Mouse (Mus musculus) kidney, embryonic 15.5 days (tissue): ENCODE results near the gene Sgms1. TPM values are rescaled to one million over a fixed set of nuclear protein-coding genes. Genes with fewer than 3 reads are reported as not detected.
A peak's percentile ranks its signal among the peaks of the same experiment; 100 is the strongest.

Experiments used
- ATAC-seq: fragments of 200-750 bp; cut with Nextera tagmentation; replicated peaks from 2 replicates; pipeline ENCODE4 v1.8.0; 2017; ENCODE audit warnings: moderate TSS enrichment; ENCODE audit not compliant: low FRiP score
- H3K27ac ChIP-seq: fragments of 300-500 bp; sonication (generic); 2 replicates; pipeline ENCODE4 v1.5.1; 2015; ENCODE audit warnings: mild to moderate bottlenecking, inconsistent platforms
- H3K27me3 ChIP-seq: fragments of 300-500 bp; sonication (generic); 2 replicates; pipeline ENCODE4 v1.6.1; 2015; ENCODE audit warnings: inconsistent platforms
- H3K36me3 ChIP-seq: fragments of 300-500 bp; sonication (generic); 2 replicates; pipeline ENCODE4 v1.6.1; 2015; ENCODE audit warnings: inconsistent platforms
- H3K4me1 ChIP-seq: fragments of 300-500 bp; sonication (generic); 2 replicates; pipeline ENCODE4 v1.6.1; 2015; ENCODE audit warnings: inconsistent platforms
- H3K4me2 ChIP-seq: fragments of 300-500 bp; sonication (generic); 2 replicates; pipeline ENCODE4 v1.6.1; 2015; ENCODE audit warnings: moderate library complexity, mild to moderate bottlenecking, inconsistent platforms
- H3K4me3 ChIP-seq: fragments of 300-500 bp; sonication (generic); replicated peaks from 2 replicates; pipeline ENCODE4 v1.5.1; 2015; ENCODE audit warnings: mild to moderate bottlenecking, inconsistent platforms
- H3K9ac ChIP-seq: fragments of 300-500 bp; sonication (generic); 2 replicates; pipeline ENCODE4 v1.6.1; 2015; ENCODE audit warnings: mild to moderate bottlenecking, inconsistent platforms
- H3K9me3 ChIP-seq: fragments of 300-500 bp; sonication (generic); replicated peaks from 2 replicates; pipeline ENCODE4 v1.6.1; 2016; ENCODE audit warnings: inconsistent platforms
- WGBS: fragments of 180-500 bp; shearing (Covaris S2); methylation state at CpG from one replicate; pipeline ENCODE4 v1.1.7; 2015; ENCODE audit warnings: mixed read lengths; 5-methylcytosine and 5-hydroxymethylcytosine counted together
- polyA plus RNA-seq: library from polyadenylated mRNA; unstranded; fragments of >200 nt; fragmentation: Nextera tagmentation; extraction: Ambion mirVana; gene quantifications from 2 replicates; pipeline ENCODE4 v1.2.1, GENCODE M21; 2015

Sgms1 gene
- polyA plus RNA-seq, 1 experiment from 2014 or later, result 57.0 TPM

DNA sequence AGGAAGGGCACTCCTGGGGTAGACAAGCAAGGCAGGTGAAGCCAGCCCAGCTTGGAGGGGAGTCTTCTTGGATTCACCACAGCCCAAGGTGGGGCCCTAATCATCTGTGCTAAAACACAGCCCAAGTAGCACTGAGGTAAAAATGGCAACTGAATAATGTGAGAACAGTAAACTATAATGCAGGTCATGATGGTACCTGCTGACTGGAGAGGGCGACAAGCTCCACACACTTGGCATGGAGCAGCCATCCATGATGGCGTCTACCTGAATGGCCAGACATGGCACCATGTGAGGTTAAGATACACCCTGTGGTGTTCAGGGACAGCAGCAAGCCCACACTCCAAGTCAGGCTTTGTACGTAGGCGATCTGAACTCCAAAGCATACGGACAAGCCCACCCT, 190.4 kb downstream of the Sgms1 start:
- Histone ChIP-seq H3K36me3 (no peaks in the 10 kb centered on the region; the same call in 1 of the 2 replicates), H3K4me2 (no peak overlapping the region), H3K27ac (no peak overlapping the region), H3K9ac (no peak overlapping the region), H3K27me3 (no peaks in the 10 kb centered on the region), H3K4me3 (no peak overlapping the region), H3K9me3 (no peaks in the 10 kb centered on the region), H3K4me1 (peaks cover 9% of the 10 kb centered on the region)
- ATAC-seq, result no peak
- 96% methylated on average over 5 of the region's 5 CpGs for WGBS

DNA sequence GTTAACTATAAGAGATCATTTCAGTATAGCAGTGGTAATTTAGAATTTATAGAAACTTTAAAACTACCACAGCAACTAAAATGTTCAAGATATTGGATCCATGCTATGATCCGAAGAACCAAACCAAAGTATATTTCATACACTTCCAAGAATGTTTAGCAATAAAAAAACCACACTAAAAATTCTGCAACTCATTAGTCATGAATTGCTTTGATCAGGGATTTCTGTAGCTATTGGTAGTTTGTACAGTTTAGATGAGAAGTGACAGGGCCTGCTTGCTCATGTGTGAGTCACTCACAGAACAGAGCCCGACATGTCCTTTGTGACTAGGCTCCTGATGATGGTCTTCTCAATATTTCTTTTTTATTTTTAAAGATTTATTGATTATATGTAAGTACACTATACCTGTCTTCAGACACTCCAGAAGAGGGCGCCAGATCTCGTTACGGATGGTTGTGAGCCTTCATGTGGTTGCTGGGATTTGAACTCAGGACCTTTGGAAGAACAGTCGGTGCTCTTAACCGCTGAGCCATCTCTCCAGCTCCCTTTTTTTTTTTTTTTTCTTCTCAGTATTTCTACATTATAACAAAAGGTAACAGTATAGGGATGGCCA, 190.9 kb downstream of the Sgms1 start:
- H3K9ac ChIP-seq, result no peak overlapping the region
- no peak overlapping the region for H3K4me2 ChIP-seq
- no peak overlapping the region for H3K27ac ChIP-seq
- H3K4me3 ChIP-seq, result no peak overlapping the region
- no peaks in the 10 kb centered on the region for H3K9me3 ChIP-seq
- WGBS, result 94% methylated on average over 7 of the region's 7 CpGs
- H3K4me1 ChIP-seq, result peaks cover 9% of the 10 kb centered on the region
- ATAC-seq, result no peak
- H3K36me3 ChIP-seq, result no peaks in the 10 kb centered on the region; the same call in 1 of the 2 replicates
- no peaks in the 10 kb centered on the region for H3K27me3 ChIP-seq

GRCm38 (mm10) chr19:32196976-32197819, 192.3 kb downstream of the Sgms1 start:
- H3K27ac ChIP-seq, result no peak overlapping the region
- peaks cover 9% of the 10 kb centered on the region for H3K4me1 ChIP-seq
- ATAC-seq, result no peak
- H3K27me3 ChIP-seq, result no peaks in the 10 kb centered on the region
- no peaks in the 10 kb centered on the region for H3K9me3 ChIP-seq
- H3K36me3 ChIP-seq, result no peaks in the 10 kb centered on the region; the same call in 1 of the 2 replicates
- H3K9ac ChIP-seq, result no peak overlapping the region
- no peak overlapping the region for H3K4me3 ChIP-seq
- no peak overlapping the region for H3K4me2 ChIP-seq
- 76% methylated on average over 15 of the region's 15 CpGs for WGBS

DNA sequence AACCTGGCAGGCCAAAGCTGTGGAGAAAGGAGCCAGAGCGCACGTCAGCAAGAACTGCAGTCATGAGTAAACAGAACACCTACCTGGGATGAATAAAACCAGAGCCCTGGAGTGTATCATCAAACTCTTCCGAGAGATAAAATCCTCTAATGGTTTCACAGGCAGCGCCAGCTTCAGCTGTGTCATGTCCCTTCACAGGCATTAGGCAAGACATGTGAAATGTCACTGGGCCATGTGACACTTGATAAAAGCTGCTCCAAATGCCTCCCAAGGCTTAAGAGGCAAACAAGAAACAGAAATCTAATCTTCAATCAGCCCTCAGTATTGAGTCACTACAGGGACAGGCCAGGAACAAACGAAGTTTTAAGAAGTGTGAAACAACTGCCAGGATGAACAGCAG, 193.3 kb downstream of the Sgms1 start:
- 57% methylated on average over 5 of the region's 5 CpGs for WGBS
- no peak for ATAC-seq
- H3K4me3 ChIP-seq, result no peak overlapping the region
- no peaks in the 10 kb centered on the region for H3K27me3 ChIP-seq
- no peak overlapping the region for H3K4me2 ChIP-seq
- H3K27ac ChIP-seq, result 0 out of 2 replicates have a peak overlapping the region, but pooled peaks have one; percentile 2
- no peaks in the 10 kb centered on the region; the same call in 1 of the 2 replicates for H3K4me1 ChIP-seq
- H3K36me3 ChIP-seq, result no peaks in the 10 kb centered on the region; the same call in 1 of the 2 replicates
- H3K9me3 ChIP-seq, result no peaks in the 10 kb centered on the region
- no peak overlapping the region for H3K9ac ChIP-seq

GRCm38 (mm10) chr19:32194863-32195262, 194.7 kb downstream of the Sgms1 start:
- Histone ChIP-seq H3K9ac (no peak overlapping the region), H3K27ac (no peak overlapping the region), H3K4me1 (peaks cover 6% of the 10 kb centered on the region; the same call in 1 of the 2 replicates), H3K36me3 (no peaks in the 10 kb centered on the region; the same call in 1 of the 2 replicates), H3K4me2 (no peak overlapping the region), H3K27me3 (no peaks in the 10 kb centered on the region), H3K9me3 (no peaks in the 10 kb centered on the region), H3K4me3 (no peak overlapping the region)
- 17% methylated on average over 1 of the region's 1 CpGs for WGBS
- no peak for ATAC-seq

GRCm38 (mm10) chr19:32194074-32194473, 195.4 kb downstream of the Sgms1 start:
- no peak overlapping the region for H3K4me3 ChIP-seq
- peaks cover 13% of the 10 kb centered on the region for H3K4me1 ChIP-seq
- no peak for ATAC-seq
- no peak overlapping the region for H3K9ac ChIP-seq
- H3K4me2 ChIP-seq, result no peak overlapping the region
- WGBS, result 93% methylated on average over 3 of the region's 3 CpGs
- H3K36me3 ChIP-seq, result no peaks in the 10 kb centered on the region; the same call in 1 of the 2 replicates
- H3K27me3 ChIP-seq, result no peaks in the 10 kb centered on the region
- H3K9me3 ChIP-seq, result no peaks in the 10 kb centered on the region
- H3K27ac ChIP-seq, result no peak overlapping the region

GRCm38 (mm10) chr19:32191596-32191995, 197.9 kb downstream of the Sgms1 start:
- Histone ChIP-seq H3K4me3 (no peak overlapping the region), H3K27me3 (no peaks in the 10 kb centered on the region), H3K4me2 (no peak overlapping the region), H3K4me1 (peaks cover 34% of the 10 kb centered on the region), H3K9ac (no peak overlapping the region), H3K27ac (no peak overlapping the region), H3K36me3 (no peaks in the 10 kb centered on the region), H3K9me3 (no peaks in the 10 kb centered on the region)
- WGBS, result 84% methylated on average over 3 of the region's 3 CpGs
- no peak for ATAC-seq

DNA sequence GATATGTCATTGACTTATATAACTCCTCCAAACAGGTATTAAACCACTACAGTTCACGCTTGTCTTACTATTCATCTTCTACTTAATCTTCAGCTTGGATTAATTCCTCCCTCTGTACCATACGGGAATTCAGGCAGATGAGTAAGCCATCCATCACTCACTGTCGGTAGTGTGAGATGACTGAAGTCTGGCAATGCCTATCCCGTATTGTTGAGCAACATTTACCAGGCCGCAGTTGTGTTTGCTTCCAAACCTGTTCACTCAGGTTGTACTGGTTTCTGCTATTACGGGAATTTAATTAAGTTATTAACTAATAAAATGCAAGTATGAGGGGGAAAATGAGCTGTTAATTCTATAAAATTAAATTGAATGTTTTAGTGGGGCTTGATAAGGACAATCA, 199.6 kb downstream of the Sgms1 start:
- H3K4me3 ChIP-seq, result no peak overlapping the region
- ATAC-seq, result no peak
- H3K4me1 ChIP-seq, result peaks cover 37% of the 10 kb centered on the region
- no peaks in the 10 kb centered on the region for H3K36me3 ChIP-seq
- H3K9ac ChIP-seq, result no peak overlapping the region
- H3K27ac ChIP-seq, result 0 out of 2 replicates have a peak overlapping the region, but pooled peaks have one; percentile 76
- no peak overlapping the region for H3K4me2 ChIP-seq
- H3K27me3 ChIP-seq, result no peaks in the 10 kb centered on the region
- 81% methylated on average over 6 of the region's 6 CpGs for WGBS
- H3K9me3 ChIP-seq, result no peaks in the 10 kb centered on the region

- Histone ChIP-seq H3K27ac (peak overlapping the region; percentile 76), H3K27me3 (no peaks in the 10 kb centered on the region), H3K9ac (no peak overlapping the region), H3K9me3 (no peaks in the 10 kb centered on the region), H3K4me2 (no peak overlapping the region), H3K4me1 (peaks cover 37% of the 10 kb centered on the region), H3K36me3 (no peaks in the 10 kb centered on the region), H3K4me3 (no peak overlapping the region)
- ATAC-seq, result peak; percentile 68
- 54% methylated on average over 5 of the region's 5 CpGs for WGBS
Measured at GRCm38 (mm10) chr19:32189036-32189436, 200.5 kb downstream of the Sgms1 start.

DNA sequence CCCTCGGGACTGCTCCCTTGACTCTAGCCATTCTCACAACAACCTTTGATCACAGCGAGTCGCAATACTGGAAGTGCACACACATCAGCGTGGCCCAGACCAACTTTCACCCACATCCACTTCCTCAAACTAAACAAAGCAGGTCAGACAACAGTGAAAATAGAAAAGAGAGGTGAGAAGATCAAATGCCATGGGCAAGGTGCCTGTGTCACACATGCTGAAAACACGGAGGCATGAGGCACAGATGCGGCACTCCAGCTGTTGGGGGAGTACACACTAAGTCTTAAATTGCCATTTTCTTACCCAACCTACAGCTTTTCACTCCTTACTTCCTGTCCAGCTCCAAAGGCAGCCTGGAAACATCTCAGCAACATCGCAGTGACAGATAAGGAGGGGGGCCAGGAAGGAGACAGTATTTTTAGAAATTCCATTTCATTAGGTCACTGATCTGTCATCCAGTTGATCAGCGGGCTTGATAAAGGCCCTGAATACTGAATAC, 202.9 kb downstream of the Sgms1 start:
- Histone ChIP-seq H3K27me3 (no peaks in the 10 kb centered on the region), H3K36me3 (no peaks in the 10 kb centered on the region), H3K9ac (no peak overlapping the region), H3K9me3 (no peaks in the 10 kb centered on the region), H3K27ac (peak overlapping the region; percentile 66), H3K4me3 (no peak overlapping the region), H3K4me2 (no peak overlapping the region), H3K4me1 (peaks cover 47% of the 10 kb centered on the region)
- ATAC-seq, result no peak
- 59% methylated on average over 8 of the region's 8 CpGs for WGBS

- H3K27ac ChIP-seq, result 0 out of 2 replicates have a peak overlapping the region, but pooled peaks have one; percentile 85
- no peak for ATAC-seq
- H3K4me1 ChIP-seq, result peaks cover 51% of the 10 kb centered on the region
- no peaks in the 10 kb centered on the region for H3K9me3 ChIP-seq
- no peaks in the 10 kb centered on the region for H3K27me3 ChIP-seq
- H3K4me2 ChIP-seq, result no peak overlapping the region
- 89% methylated on average over 4 of the region's 4 CpGs for WGBS
- no peak overlapping the region for H3K4me3 ChIP-seq
- H3K36me3 ChIP-seq, result 0 out of 2 replicates have a peak, but pooled peaks cover 2% of the 10 kb centered on the region
- H3K9ac ChIP-seq, result no peak overlapping the region
Measured at GRCm38 (mm10) chr19:32183005-32183404, 206.5 kb downstream of the Sgms1 start.

- 85% methylated on average over 5 of the region's 5 CpGs for WGBS
- H3K9me3 ChIP-seq, result no peaks in the 10 kb centered on the region
- no peak for ATAC-seq
Measured at GRCm38 (mm10) chr19:32182471-32182870, 207.0 kb downstream of the Sgms1 start.

More at GRCm38 (mm10) chr19:32182471-32182870, 207.0 kb downstream of the Sgms1 start:
- Histone ChIP-seq H3K27ac (peak overlapping the region; percentile 85; the same call in 1 of the 2 replicates), H3K36me3 (0 out of 2 replicates have a peak, but pooled peaks cover 3% of the 10 kb centered on the region), H3K4me2 (no peak overlapping the region), H3K4me3 (no peak overlapping the region), H3K9ac (no peak overlapping the region), H3K4me1 (peaks cover 47% of the 10 kb centered on the region), H3K27me3 (no peaks in the 10 kb centered on the region)
